Mouse (Mus musculus) natural killer cell, adult 2 months (primary cell): ENCODE measurements around the gene Sall1.

Experiments used
- DNase-seq, 2 experiments: peaks; one replicate each; pipeline ENCODE4 v3.0.0; 2022; ENCODE audit warnings: low spot score in 2 of 2

Gene Sall1

DNA sequence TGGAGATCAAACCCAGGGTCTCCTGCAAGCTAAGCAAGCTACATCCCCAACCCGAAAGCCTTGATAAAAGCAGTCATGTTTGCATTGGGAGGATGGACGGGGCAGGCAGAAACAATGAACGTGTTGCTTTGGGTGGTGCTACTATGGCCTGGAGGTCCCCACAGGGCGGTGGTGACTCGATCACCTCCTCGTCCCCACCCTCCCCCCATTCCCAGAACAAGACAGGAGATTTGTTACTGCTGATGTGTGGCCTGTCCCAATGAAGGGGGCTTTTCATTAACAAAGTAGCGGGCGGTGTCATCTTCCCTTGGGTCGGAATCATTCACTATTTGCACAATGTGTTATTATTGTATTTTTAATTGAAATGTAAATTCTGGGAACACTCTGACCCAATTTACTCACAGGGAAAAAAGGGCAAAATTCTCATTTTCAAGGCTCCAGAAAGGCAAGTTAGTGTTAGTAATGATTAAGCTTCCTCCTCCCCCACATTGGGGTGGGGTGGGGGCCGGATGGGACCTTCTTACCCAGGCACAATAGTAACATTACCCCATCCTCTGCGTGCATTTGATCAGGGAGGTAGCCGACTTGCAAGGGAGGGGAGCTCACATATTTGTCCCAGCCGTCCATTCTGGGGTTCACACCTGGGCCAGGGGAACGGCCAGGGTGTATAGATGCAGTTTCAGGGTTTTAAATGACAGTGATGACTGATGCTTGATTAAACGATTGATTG is 52.0 kb downstream of the Sall1 start:
- no peak for DNase-seq

DNA sequence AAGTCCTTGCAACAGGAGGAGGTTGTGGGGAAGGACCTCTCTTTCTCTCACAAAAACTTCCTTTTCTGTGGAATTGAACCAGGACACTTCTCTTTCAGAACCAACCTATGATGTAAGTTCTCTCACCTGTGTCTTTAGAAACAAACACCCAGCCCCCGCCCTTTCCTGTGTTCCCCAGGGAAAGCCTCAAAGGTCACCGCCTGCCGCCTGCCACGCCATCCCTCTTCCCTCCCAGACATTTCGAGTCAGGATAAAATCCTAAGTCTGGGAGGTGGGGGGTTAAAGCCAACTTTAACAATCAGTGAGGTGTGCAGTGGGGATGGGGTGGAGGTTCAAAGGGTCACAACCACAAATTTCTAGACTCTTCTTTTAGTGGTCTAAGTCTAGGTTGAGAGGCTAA is 52.8 kb downstream of the Sall1 start:
- no peak for DNase-seq

DNA sequence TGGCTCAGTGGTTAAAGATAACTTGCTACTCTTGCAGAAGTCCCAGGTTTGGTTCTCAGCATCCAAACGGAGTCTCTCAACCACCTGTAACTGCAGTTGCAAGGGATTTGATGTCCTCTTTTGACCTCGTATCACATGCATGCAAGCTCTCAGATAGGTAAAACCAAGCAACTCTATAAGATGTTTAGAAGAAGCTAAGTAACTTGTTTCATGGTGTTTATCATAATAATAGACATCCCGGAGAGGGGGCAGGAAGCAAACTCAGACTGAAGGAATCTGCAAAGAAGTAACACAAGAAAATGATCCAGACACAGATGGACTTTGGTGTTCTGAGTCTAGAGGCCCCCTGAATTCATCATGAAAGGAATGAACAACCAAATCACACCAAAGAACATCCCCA is 55.0 kb downstream of the Sall1 start:
- no peak for DNase-seq

DNA sequence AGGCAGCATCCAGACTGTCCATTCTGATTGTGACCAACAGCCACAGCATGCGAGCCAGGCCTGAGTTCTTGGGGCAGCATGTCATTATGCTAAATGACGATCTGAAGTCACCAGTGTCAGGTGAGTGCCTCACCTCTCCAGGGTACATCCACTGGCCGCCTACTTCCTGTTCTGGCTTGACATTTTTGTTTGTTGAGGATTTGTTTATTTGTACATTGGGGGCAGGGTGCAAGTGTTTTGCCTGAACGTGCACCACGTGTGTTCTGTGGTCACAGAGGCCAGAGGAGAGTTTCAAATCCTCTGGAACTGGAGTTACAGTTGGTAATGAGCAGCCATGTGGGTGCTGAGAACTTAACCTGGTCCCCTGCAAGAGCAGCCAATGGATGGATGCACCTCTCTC is 60.5 kb downstream of the Sall1 start:
- DNase-seq: no peak
